Mouse (Mus musculus) c-Kit-negative CD71-positive TER-119-positive erythroid progenitor cells, embryonic 14.5 days (primary cell): ENCODE results near the gene Ndrg4.

Experiments used
- DNase-seq: peaks from one replicate; pipeline ENCODE4 v3.0.0-alpha.2; 2013; ENCODE audit warnings: low read depth, low spot score

Gene Ndrg4

DNA sequence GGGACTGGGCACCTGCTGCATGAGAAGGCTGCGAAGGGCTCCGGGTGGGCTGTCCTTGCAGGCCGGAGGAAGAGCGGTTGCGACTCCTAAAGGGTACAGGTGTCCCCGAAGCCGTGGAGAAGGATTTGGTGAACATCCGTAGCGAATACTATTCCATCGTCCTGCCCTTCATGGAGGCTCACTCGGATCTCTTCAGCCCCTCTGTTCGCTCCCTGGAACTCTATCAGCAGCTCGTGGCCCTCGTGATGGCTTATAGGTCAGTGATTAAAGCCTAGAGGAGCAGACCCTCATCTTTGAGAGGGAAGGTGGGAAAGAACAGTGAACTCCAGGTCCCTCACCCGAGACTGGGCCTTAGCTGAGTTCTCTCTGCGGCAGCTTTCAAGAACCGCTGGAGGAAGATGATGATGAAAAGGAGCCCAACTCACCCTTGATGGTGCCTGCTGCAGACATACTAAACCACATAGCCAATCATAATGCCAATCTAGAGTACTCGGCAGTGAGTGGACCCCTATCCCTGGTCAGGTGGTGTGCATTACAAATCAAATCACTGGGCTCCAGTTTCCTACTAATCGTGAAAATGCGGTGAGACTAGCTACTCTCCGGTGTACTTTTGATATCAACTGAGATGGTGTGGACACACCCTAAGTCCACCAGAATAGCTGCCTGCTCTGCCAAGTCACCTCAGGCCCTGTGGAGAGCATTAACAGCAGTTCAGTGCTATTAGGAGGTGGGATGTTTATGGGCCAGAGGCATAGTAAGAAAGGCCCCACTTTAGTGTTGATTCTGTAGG lies 40.0 kb downstream of the Ndrg4 start:
- DNase-seq, result no peak

DNA sequence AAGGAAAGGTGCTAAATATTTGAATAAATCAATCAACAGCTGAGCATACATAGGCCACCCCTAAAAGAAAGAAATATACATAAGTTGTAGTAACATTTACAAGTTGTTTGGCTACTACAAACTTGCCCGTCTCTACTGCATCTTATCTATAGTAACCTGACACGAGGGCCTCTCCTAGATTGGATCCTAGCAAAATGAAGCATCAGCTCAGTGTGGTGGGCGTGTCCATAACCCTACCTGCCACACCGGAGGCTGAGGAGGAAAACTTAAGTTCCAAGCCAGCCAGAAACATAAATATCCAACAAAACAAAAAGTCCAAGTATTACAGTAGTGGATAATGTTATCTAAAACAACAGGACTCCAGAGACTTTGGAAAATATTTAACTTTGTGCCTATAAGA lies 50.8 kb downstream of the Ndrg4 start:
- no peak for DNase-seq

DNA sequence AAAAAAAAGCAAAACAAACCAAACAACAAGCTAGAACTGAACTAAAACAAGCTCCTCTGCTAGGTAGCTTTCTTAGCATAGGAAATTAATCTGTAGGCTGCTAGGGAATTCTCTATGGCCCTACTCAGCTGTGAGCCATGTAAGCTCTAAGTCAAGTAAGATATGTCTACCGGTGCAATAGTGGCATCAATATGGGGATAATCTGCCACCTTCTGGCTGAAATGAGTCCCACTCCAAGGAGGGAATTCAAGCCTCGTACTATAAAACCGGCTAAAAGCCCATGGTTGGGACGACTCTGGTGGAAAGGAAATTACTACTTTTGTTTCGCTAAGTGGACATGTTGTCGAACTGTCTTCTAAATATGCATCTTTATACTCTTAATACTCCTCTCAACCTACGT lies 61.8 kb downstream of the Ndrg4 start:
- DNase-seq, result no peak

DNA sequence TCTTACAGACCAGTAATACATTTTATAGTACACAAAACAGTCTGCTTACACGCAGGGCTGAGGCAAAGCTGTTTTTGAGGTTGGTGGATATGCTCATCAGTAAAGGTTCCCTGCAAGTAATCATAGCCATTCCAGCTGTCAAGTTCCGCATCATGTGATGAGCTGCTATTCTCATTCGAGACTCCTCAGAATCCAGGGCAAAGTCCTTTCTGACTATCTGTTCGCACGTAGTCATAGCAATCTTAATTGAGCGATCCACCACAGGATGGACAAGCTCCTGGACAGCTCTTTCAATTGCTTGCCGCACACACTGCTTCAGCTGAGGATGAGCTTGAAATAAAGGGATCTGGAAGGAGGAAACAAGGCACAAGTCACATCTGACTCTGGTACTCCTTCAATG lies 65.0 kb downstream of the Ndrg4 start:
- no peak for DNase-seq

DNA sequence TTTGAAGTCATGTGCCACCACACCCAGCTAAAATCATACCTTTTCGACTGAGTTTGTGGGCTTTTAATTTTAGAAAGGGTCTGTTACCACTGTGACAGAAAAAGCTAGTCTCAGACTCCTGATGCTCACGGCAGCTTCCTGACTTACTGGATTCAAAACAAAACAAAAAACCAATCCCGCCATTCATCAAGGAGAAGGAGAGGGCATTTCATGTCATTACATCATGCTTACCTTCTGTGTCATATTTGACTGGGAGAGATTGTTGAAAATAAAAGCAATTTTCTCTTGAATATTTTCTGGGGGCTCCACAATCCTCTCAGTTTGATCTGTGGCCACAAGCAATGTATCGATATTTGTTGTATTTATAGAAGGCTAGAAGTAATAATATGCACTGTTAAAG lies 71.2 kb downstream of the Ndrg4 start:
- no peak for DNase-seq

DNA sequence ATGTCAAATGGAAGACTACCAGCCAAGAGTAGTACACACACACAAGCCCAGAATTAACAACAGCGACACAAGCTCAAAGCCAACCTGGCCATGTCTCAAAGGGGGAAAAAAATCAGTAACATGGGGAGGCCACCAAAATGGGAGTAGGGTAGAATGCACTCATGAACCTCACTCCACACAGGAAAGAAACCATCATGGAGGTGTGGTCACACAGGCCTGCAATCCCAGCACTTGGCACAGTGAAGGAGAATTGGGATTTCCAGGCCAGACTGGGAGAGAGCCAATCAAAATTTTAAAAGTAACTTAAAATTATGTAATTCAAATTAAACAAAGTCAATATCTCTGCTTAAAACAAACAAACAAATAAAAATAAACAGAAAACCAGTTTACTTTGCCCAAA lies 75.1 kb downstream of the Ndrg4 start:
- DNase-seq, result no peak

- no peak for DNase-seq
These were observed 83.5 kb downstream of the Ndrg4 start for GRCm38 (mm10) chr8:95760323-95760722.

GRCm38 (mm10) chr8:95764133-95764532 lies 87.4 kb downstream of the Ndrg4 start:
- no peak for DNase-seq
